Mouse (Mus musculus) liver, embryonic 14.5 days (tissue): ENCODE data around the gene Lrrc4c. TPM values are rescaled to one million over a fixed set of nuclear protein-coding genes. Genes with fewer than 3 reads are reported as not detected.

Experiments used
- ATAC-seq: fragments of 200-750 bp; cut with Nextera tagmentation; 2 replicates; pipeline ENCODE4 v1.8.0; 2017; ENCODE audit warnings: moderate number of reproducible peaks, mild to moderate bottlenecking, moderate library complexity; ENCODE audit not compliant: insufficient read depth
- DNase-seq, 3 experiments: peaks; one replicate each; pipeline ENCODE4 v3.0.0-alpha.2; 2012 to 2013; ENCODE audit warnings: low read depth in 3 of 3, low spot score in 3 of 3
- H3K27ac ChIP-seq: fragments of 300-500 bp; sonication (generic); 2 replicates; pipeline ENCODE4 v1.5.1; 2014; ENCODE audit warnings: moderate library complexity, mild to moderate bottlenecking, control low read depth, inconsistent platforms
- H3K27me3 ChIP-seq: fragments of 300-500 bp; sonication (generic); 2 replicates; pipeline ENCODE4 v1.6.1; 2014; ENCODE audit warnings: mild to moderate bottlenecking, low read length, moderate library complexity; ENCODE audit not compliant: control insufficient read depth, insufficient read depth
- H3K36me3 ChIP-seq: fragments of 300-500 bp; sonication (generic); replicated peaks from 2 replicates; pipeline ENCODE4 v1.6.1; 2014; ENCODE audit warnings: low read depth; ENCODE audit not compliant: control insufficient read depth, insufficient read depth
- H3K4me1 ChIP-seq, 2 experiments: fragments of 200-500 bp in 1 of 2; fragments of 300-500 bp in 1 of 2; sonication (generic) in 1 of 2; replicated peaks; 2 replicates each; pipeline ENCODE4 v1.6.1; 2012 to 2014; ENCODE audit warnings: antibody characterized with exemption in 1 of 2, inconsistent platforms in 1 of 2, low read length in 1 of 2; ENCODE audit not compliant: control insufficient read depth in 2 of 2, insufficient read depth in 2 of 2
- H3K4me2 ChIP-seq: fragments of 300-500 bp; sonication (generic); 2 replicates; pipeline ENCODE4 v1.6.1; 2014; ENCODE audit warnings: low read depth, mild to moderate bottlenecking, control low read depth, moderate library complexity
- H3K4me3 ChIP-seq, 2 experiments: fragments of 200-500 bp in 1 of 2; fragments of 300-500 bp in 1 of 2; sonication (generic) in 1 of 2; 2 replicates each; pipeline ENCODE4 v1.5.1; 2012 to 2014; ENCODE audit warnings: low read depth in 2 of 2, low read length in 2 of 2, mild to moderate bottlenecking in 2 of 2, control low read depth in 1 of 2, inconsistent platforms in 1 of 2, moderate library complexity in 1 of 2; ENCODE audit not compliant: insufficient read depth in 1 of 2
- H3K9ac ChIP-seq: fragments of 300-500 bp; sonication (generic); replicated peaks from 2 replicates; pipeline ENCODE4 v1.6.1; 2014; ENCODE audit warnings: mild to moderate bottlenecking, control low read depth, moderate library complexity
- H3K9me3 ChIP-seq: fragments of 300-500 bp; sonication (generic); 2 replicates; pipeline ENCODE4 v1.6.1; 2016; ENCODE audit warnings: low read length, mixed read lengths; ENCODE audit not compliant: control insufficient read depth
- CTCF ChIP-seq: IDR thresholded peaks from 2 replicates; pipeline ENCODE4 v1.5.1; 2016; ENCODE audit warnings: antibody characterized with exemption, low read depth, control low read depth
- EP300 ChIP-seq: IDR thresholded peaks from 2 replicates; pipeline ENCODE4 v1.6.1; 2016; ENCODE audit warnings: antibody characterized with exemption, low read depth
- WGBS: fragments of 180-500 bp; shearing (Covaris S2); extraction: QIAGEN DNeasy Blood & Tissue Kit; methylation state at CpG from one replicate; pipeline ENCODE4 v1.1.7; 2014; ENCODE audit not compliant: insufficient replicate concordance; 5-methylcytosine and 5-hydroxymethylcytosine counted together
- polyA plus RNA-seq, 2 experiments: library from polyadenylated mRNA; depleted of rRNA in 1 of 2; stranded (reverse) in 1 of 2; unstranded in 1 of 2; fragments of >200 nt; fragmentation: Nextera tagmentation in 1 of 2; extraction: Ambion mirVana in 1 of 2; gene quantifications; 2 replicates each; pipeline versions ENCODE4 v1.2.1 to v1.2.3; 2012 to 2014

Gene Lrrc4c
- polyA plus RNA-seq, 2 experiments, result 0.04 to 0.19 TPM

DNA sequence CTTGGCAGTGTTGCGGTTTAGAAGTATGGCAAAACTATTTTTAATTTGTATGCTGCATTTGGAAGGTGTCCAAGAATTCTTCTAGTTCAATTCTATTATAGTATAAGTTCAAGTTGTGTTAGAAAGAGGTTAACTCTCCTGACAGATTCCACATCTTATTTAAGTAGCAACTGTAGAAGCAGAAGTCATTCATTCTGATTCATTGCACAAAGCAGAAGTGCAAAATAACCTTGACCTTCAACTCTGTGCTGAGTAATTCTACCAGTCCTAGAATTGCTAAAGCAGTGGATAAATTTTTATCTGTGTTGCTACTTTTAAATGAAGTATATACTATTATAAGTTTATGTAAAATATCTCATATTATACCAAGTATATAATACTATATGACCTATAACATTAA lies 916.1 kb downstream of the Lrrc4c start:
- H3K9ac ChIP-seq, result no peak overlapping the region
- H3K4me2 ChIP-seq, result no peak overlapping the region
- H3K4me3 ChIP-seq, result no peak overlapping the region
- H3K9me3 ChIP-seq, result no peaks in the 10 kb centered on the region
- H3K27me3 ChIP-seq, result no peaks in the 10 kb centered on the region
- ATAC-seq (no peak), DNase-seq (no peak)
- no peaks in the 10 kb centered on the region for H3K36me3 ChIP-seq
- TF ChIP-seq CTCF, result no peak
- no peak overlapping the region for H3K27ac ChIP-seq
- WGBS, result 64% methylated on average over 1 of the region's 1 CpGs
- H3K4me1 ChIP-seq, result no peaks in the 10 kb centered on the region

- WGBS, result 34% methylated on average over 2 of the region's 2 CpGs
- Histone ChIP-seq H3K4me2 (no peak overlapping the region), H3K27ac (no peak overlapping the region), H3K4me1 (no peaks in the 10 kb centered on the region), H3K27me3 (no peaks in the 10 kb centered on the region), H3K4me3 (no peak overlapping the region), H3K9me3 (no peaks in the 10 kb centered on the region), H3K36me3 (no peaks in the 10 kb centered on the region), H3K9ac (no peak overlapping the region)
- DNase-seq, result no peak
- TF ChIP-seq EP300 (no peak), CTCF (no peak)
- ATAC-seq, result no peak
Observed at GRCm38 (mm10) chr2:97274651-97275050, 956.7 kb downstream of the Lrrc4c start.

DNA sequence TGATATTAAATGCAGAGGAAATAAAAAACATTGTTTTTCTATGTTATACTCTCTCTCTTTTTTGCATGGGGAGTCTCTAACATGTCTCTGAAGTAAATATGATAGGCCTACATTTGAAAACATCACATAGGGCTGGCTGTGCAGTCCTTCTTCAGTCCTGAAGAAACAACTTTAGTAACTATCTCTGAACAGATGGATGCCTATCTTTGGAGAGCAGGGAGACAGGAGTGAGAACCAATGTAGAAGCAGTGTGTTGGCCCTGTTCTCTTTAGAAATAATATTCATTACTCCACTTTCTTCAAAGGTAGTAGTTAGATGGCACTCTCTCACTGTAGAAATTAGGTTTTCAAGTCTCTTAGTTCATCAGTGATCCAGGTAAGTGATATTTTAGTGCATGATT lies 967.0 kb downstream of the Lrrc4c start:
- no peaks in the 10 kb centered on the region for H3K9me3 ChIP-seq
- DNase-seq (no peak), ATAC-seq (no peak)
- H3K36me3 ChIP-seq, result no peaks in the 10 kb centered on the region
- no peak overlapping the region for H3K4me2 ChIP-seq
- no peak overlapping the region for H3K27ac ChIP-seq
- H3K27me3 ChIP-seq, result no peaks in the 10 kb centered on the region
- no peak overlapping the region for H3K4me3 ChIP-seq
- H3K9ac ChIP-seq, result no peak overlapping the region
- TF ChIP-seq EP300 (no peak), CTCF (no peak)
- H3K4me1 ChIP-seq, result no peaks in the 10 kb centered on the region

GRCm38 (mm10) chr2:97294216-97294615 lies 976.2 kb downstream of the Lrrc4c start:
- no peaks in the 10 kb centered on the region for H3K4me1 ChIP-seq
- no peak for DNase-seq
- TF ChIP-seq CTCF (no peak), EP300 (no peak)
- no peak for ATAC-seq
- no peaks in the 10 kb centered on the region for H3K36me3 ChIP-seq
- 71% methylated on average over 3 of the region's 3 CpGs for WGBS
- H3K27me3 ChIP-seq, result no peaks in the 10 kb centered on the region
- no peaks in the 10 kb centered on the region for H3K9me3 ChIP-seq
- no peak overlapping the region for H3K4me2 ChIP-seq
- no peak overlapping the region for H3K4me3 ChIP-seq
- H3K9ac ChIP-seq, result no peak overlapping the region
- no peak overlapping the region for H3K27ac ChIP-seq

DNA sequence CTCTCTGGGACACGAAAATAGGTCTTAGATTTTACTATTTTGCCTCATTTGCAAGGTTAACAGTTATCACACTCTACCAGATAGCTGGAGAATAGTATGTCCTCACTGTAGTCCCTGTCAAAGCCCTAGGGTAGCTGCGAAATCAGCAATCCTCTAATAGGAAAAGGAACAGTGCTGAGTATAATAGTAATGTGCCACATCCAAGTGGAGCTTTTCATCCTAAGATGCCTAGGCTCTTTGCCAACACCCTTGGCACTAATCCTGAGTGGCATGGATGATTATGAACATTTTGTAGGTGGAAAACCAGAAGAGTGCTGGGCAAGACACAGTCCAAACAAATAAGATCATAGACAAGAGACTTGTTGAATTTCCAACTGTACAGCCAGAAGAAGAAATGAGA lies 981.7 kb downstream of the Lrrc4c start:
- no peaks in the 10 kb centered on the region for H3K9me3 ChIP-seq
- TF ChIP-seq CTCF (no peak), EP300 (no peak)
- H3K27ac ChIP-seq, result no peak overlapping the region
- H3K27me3 ChIP-seq, result no peaks in the 10 kb centered on the region
- H3K9ac ChIP-seq, result no peak overlapping the region
- WGBS, result 54% methylated on average over 2 of the region's 2 CpGs
- no peak overlapping the region for H3K4me3 ChIP-seq
- no peaks in the 10 kb centered on the region for H3K4me1 ChIP-seq
- DNase-seq, result no peak
- H3K36me3 ChIP-seq, result no peaks in the 10 kb centered on the region
- ATAC-seq, result no peak
- no peak overlapping the region for H3K4me2 ChIP-seq

DNA sequence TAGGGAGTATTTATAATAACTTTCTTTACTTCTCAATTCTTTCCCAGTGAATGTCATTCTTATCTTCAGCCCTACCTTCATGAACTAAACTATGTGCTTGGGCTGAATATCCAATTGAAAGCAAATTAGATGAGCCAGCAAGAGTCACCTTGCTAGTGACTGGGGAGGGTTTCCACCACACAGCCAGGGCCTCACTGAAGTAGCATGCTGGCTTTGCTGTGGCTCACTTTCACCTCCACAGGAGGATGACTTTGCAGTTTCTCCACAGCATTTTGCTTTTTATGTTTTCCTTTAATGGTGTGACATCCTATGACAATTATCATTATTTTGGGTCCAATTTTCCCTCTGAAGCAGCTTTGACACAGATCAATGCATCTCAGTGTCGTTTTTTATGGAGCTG lies 1000.0 kb downstream of the Lrrc4c start:
- ATAC-seq (no peak), DNase-seq (no peak)
- Histone ChIP-seq H3K4me1 (no peaks in the 10 kb centered on the region), H3K9ac (no peak overlapping the region), H3K27ac (no peak overlapping the region), H3K4me2 (no peak overlapping the region), H3K36me3 (no peaks in the 10 kb centered on the region), H3K9me3 (no peaks in the 10 kb centered on the region), H3K4me3 (no peak overlapping the region), H3K27me3 (no peaks in the 10 kb centered on the region)
- TF ChIP-seq EP300, result no peak
- TF ChIP-seq CTCF, result no peak
- 36% methylated on average over 1 of the region's 1 CpGs for WGBS
